Mouse (Mus musculus): Measurements from ENCODE around the gene Tmem223. TPM values are rescaled to one million over a fixed set of nuclear protein-coding genes. Genes with fewer than 3 reads are reported as not detected.

Tmem223 gene
- polyA plus RNA-seq, 1 experiment from 2014 or later: 183 TPM

- DNase-seq (ENCODE audit: low spot score): no peak
- Histone ChIP-seq H3K9me3 (replicated peaks) (no peaks in the 10 kb centered on the region), H3K27ac (no peak overlapping the region), H3K4me3 (no peak overlapping the region), H3K36me3 (peaks cover 47% of the 10 kb centered on the region), H3K4me1 (peaks cover 15% of the 10 kb centered on the region), H3K27me3 (ENCODE audit: low read depth, poor library complexity, severe bottlenecking) (no peaks in the 10 kb centered on the region)
- 84% methylated on average over 7 of the region's 7 CpGs for WGBS
Observed at GRCm38 (mm10) chr19:8790171-8790570, 19.4 kb downstream of the Tmem223 start.

GRCm38 (mm10) chr19:8798264-8798946, 27.6 kb downstream of the Tmem223 start, which contains the start of gene Polr2g:
Gene Polr2g (minus strand): TSS chr19:8798577.
- peak within 1 kb of the TSS; percentile 87 for H3K27ac ChIP-seq

GRCm38 (mm10) chr19:8798947-8799315, 28.1 kb downstream of the Tmem223 start:
- H3K36me3 ChIP-seq: peaks cover 37% of the 10 kb centered on the region
- no peaks in the 10 kb centered on the region for H3K9me3 ChIP-seq (replicated peaks)
- peaks cover 23% of the 10 kb centered on the region for H3K4me1 ChIP-seq
- no peak for DNase-seq (ENCODE audit: low spot score)
- no peak overlapping the region for H3K27ac ChIP-seq
- H3K27me3 ChIP-seq (ENCODE audit: low read depth, poor library complexity, severe bottlenecking): no peaks in the 10 kb centered on the region
- peak overlapping the region; percentile 85 for H3K4me3 ChIP-seq

More at GRCm38 (mm10) chr19:8798264-8798946, 27.6 kb downstream of the Tmem223 start, which contains the start of gene Polr2g:
- Histone ChIP-seq H3K36me3 (peaks cover 37% of the 10 kb centered on the region), H3K9me3 (replicated peaks) (no peaks in the 10 kb centered on the region), H3K27me3 (ENCODE audit: low read depth, poor library complexity, severe bottlenecking) (no peaks in the 10 kb centered on the region), H3K4me3 (peak within 1 kb of the TSS; percentile 85), H3K4me1 (peaks cover 22% of the 10 kb centered on the region)
- 3% methylated on average over 25 of the region's 25 CpGs for WGBS
- peak; percentile 85 for DNase-seq (ENCODE audit: low spot score)

- peak; percentile 92 for DNase-seq (ENCODE audit: low spot score)
- Histone ChIP-seq H3K4me1 (peaks cover 20% of the 10 kb centered on the region), H3K4me3 (peak within 1 kb of the TSS; percentile 65), H3K9me3 (replicated peaks) (no peaks in the 10 kb centered on the region), H3K27me3 (ENCODE audit: low read depth, poor library complexity, severe bottlenecking) (no peaks in the 10 kb centered on the region), H3K27ac (peak within 1 kb of the TSS; percentile 85), H3K36me3 (peaks cover 44% of the 10 kb centered on the region)
- WGBS: under 1% methylated on average over 30 of the region's 30 CpGs
Observed at GRCm38 (mm10) chr19:8802130-8802821, 31.5 kb downstream of the Tmem223 start, which contains the start of gene Zbtb3. Gene Zbtb3 (plus strand): TSS chr19:8802555.

GRCm38 (mm10) chr19:8803204-8803780, 32.5 kb downstream of the Tmem223 start:
- 94% methylated on average over 9 of the region's 9 CpGs for WGBS

GRCm38 (mm10) chr19:8803879-8804660, 33.3 kb downstream of the Tmem223 start:
- no peak overlapping the region; the same call in 1 of the 2 replicates for H3K4me3 ChIP-seq
- H3K27ac ChIP-seq: no peak overlapping the region

More at GRCm38 (mm10) chr19:8803204-8803780, 32.5 kb downstream of the Tmem223 start:
- Histone ChIP-seq H3K36me3 (peaks cover 55% of the 10 kb centered on the region), H3K27me3 (ENCODE audit: low read depth, poor library complexity, severe bottlenecking) (no peaks in the 10 kb centered on the region), H3K4me3 (peak overlapping the region; percentile 65; the same call in 1 of the 2 replicates), H3K9me3 (replicated peaks) (no peaks in the 10 kb centered on the region), H3K4me1 (peaks cover 14% of the 10 kb centered on the region), H3K27ac (peak overlapping the region; percentile 85; the same call in 1 of the 2 replicates)
- DNase-seq (ENCODE audit: low spot score): no peak

GRCm38 (mm10) chr19:8806810-8807209, 36.0 kb downstream of the Tmem223 start:
- WGBS: 96% methylated on average over 5 of the region's 5 CpGs
- H3K27ac ChIP-seq: no peak overlapping the region
- DNase-seq (ENCODE audit: low spot score): no peak
- no peak overlapping the region for H3K4me3 ChIP-seq
- no peaks in the 10 kb centered on the region for H3K9me3 ChIP-seq (replicated peaks)
- peaks cover 11% of the 10 kb centered on the region for H3K4me1 ChIP-seq
- peaks cover 89% of the 10 kb centered on the region for H3K36me3 ChIP-seq
- no peaks in the 10 kb centered on the region for H3K27me3 ChIP-seq (ENCODE audit: low read depth, poor library complexity, severe bottlenecking)

More at GRCm38 (mm10) chr19:8803879-8804660, 33.3 kb downstream of the Tmem223 start:
- peaks cover 14% of the 10 kb centered on the region for H3K4me1 ChIP-seq
- H3K36me3 ChIP-seq: peaks cover 62% of the 10 kb centered on the region
- WGBS: 90% methylated on average over 11 of the region's 11 CpGs
- no peaks in the 10 kb centered on the region for H3K9me3 ChIP-seq (replicated peaks)
- H3K27me3 ChIP-seq (ENCODE audit: low read depth, poor library complexity, severe bottlenecking): no peaks in the 10 kb centered on the region
- DNase-seq (ENCODE audit: low spot score): no peak

GRCm38 (mm10) chr19:8815812-8816211, 45.0 kb downstream of the Tmem223 start:
- H3K4me3 ChIP-seq: no peak overlapping the region
- H3K4me1 ChIP-seq: peaks cover 22% of the 10 kb centered on the region
- H3K27me3 ChIP-seq (ENCODE audit: low read depth, poor library complexity, severe bottlenecking): no peaks in the 10 kb centered on the region
- 92% methylated on average over 11 of the region's 11 CpGs for WGBS
- DNase-seq (ENCODE audit: low spot score): no peak
- no peaks in the 10 kb centered on the region for H3K9me3 ChIP-seq (replicated peaks)
- no peak overlapping the region for H3K27ac ChIP-seq
- H3K36me3 ChIP-seq: peaks cover 67% of the 10 kb centered on the region

- Histone ChIP-seq H3K4me3 (peak overlapping the region; percentile 72; the same call in 1 of the 2 replicates), H3K27ac (no peak overlapping the region), H3K4me1 (peaks cover 29% of the 10 kb centered on the region), H3K36me3 (peaks cover 60% of the 10 kb centered on the region), H3K27me3 (ENCODE audit: low read depth, poor library complexity, severe bottlenecking) (no peaks in the 10 kb centered on the region), H3K9me3 (replicated peaks) (no peaks in the 10 kb centered on the region)
- WGBS: 87% methylated on average over 3 of the region's 3 CpGs
- no peak for DNase-seq (ENCODE audit: low spot score)
Observed at GRCm38 (mm10) chr19:8817001-8817400, 46.2 kb downstream of the Tmem223 start.

- peaks cover 59% of the 10 kb centered on the region for H3K36me3 ChIP-seq
- no peak for DNase-seq (ENCODE audit: low spot score)
- peak overlapping the region; percentile 96 for H3K27ac ChIP-seq
- peak overlapping the region; percentile 72 for H3K4me3 ChIP-seq
- H3K27me3 ChIP-seq (ENCODE audit: low read depth, poor library complexity, severe bottlenecking): no peaks in the 10 kb centered on the region
- peaks cover 40% of the 10 kb centered on the region for H3K4me1 ChIP-seq
- 31% methylated on average over 14 of the region's 14 CpGs for WGBS
- no peaks in the 10 kb centered on the region for H3K9me3 ChIP-seq (replicated peaks)
Observed at GRCm38 (mm10) chr19:8818301-8818798, 47.6 kb downstream of the Tmem223 start.

GRCm38 (mm10) chr19:8818801-8819595, 48.2 kb downstream of the Tmem223 start, which contains the start of gene Ttc9c:
Gene Ttc9c (minus strand): TSS chr19:8819333.
- DNase-seq (ENCODE audit: low spot score): peak; percentile 94
- H3K4me3 ChIP-seq: peak within 1 kb of the TSS; percentile 72
- H3K4me1 ChIP-seq: peaks cover 40% of the 10 kb centered on the region
- peaks cover 59% of the 10 kb centered on the region for H3K36me3 ChIP-seq
- H3K27ac ChIP-seq: peak within 1 kb of the TSS; percentile 96
- no peaks in the 10 kb centered on the region for H3K9me3 ChIP-seq (replicated peaks)
- under 1% methylated on average over 33 of the region's 33 CpGs for WGBS
- H3K27me3 ChIP-seq (ENCODE audit: low read depth, poor library complexity, severe bottlenecking): no peaks in the 10 kb centered on the region
